Mouse (Mus musculus): ENCODE results near the gene Cdk5rap2.

Gene Cdk5rap2

GRCm38 (mm10) chr4:70409994-70410721, at the start of gene Cdk5rap2:
Cdk5rap2 (minus strand) TSS chr4:70410443.
- peak; percentile 98 for DNase-seq (ENCODE audit: low read depth, low spot score)

DNA sequence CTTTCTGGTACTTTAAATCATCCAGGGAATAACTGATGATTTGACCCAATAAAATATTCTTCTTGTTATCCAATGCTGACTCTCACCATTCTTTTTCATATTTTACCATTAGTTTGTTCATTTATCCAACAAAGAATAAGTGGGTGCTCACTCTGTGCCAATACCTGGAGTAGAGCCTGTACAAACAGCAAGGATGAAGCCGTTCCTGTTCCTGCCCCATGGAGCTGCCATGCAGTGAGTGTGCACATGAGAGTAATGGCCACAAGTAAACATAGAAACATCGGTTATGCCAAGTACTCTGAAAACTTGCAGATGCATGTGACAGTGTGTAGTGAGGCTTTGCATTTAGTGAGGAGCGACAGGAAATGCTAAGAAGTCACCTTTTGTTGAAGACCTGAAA, 41.9 kb upstream of the Cdk5rap2 start:
- no peak for DNase-seq (ENCODE audit: low read depth, low spot score)

GRCm38 (mm10) chr4:70451750-70452149, 41.5 kb upstream of the Cdk5rap2 start:
- DNase-seq (ENCODE audit: low read depth, low spot score), result peak; percentile 46

GRCm38 (mm10) chr4:70449668-70450067, 39.4 kb upstream of the Cdk5rap2 start:
- peak; percentile 36 for DNase-seq (ENCODE audit: low read depth, low spot score)

- DNase-seq (ENCODE audit: low read depth, low spot score), result no peak
Observed at GRCm38 (mm10) chr4:70446774-70447173, 36.5 kb upstream of the Cdk5rap2 start.

- no peak for DNase-seq (ENCODE audit: low read depth, low spot score)
Observed at GRCm38 (mm10) chr4:70420202-70420601, 10.0 kb upstream of the Cdk5rap2 start.

DNA sequence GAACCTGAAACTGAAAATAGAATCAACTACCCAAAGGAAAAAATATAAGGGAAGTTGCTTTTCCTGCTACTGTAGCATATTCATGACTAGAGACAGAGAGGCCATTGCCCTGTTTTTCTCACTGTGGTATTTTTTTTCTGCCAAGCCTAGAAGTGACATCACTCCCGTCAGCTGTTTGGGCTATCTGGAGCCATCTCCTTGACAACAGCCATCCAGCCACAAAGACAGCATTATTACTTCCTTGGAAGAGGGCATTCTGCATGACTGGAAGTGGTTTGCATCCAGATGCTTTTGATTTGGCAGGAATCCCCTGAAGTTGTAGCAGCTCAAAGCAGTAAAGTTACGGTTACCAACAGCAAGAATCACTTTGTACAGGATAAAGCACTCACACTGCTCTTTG, 1.9 kb upstream of the Cdk5rap2 start:
- DNase-seq (ENCODE audit: low read depth, low spot score), result no peak

- no peak for DNase-seq (ENCODE audit: low read depth, low spot score)
Observed at GRCm38 (mm10) chr4:70409456-70409855, 787 bp downstream of the Cdk5rap2 start.

- peak; percentile 66 for DNase-seq (ENCODE audit: low read depth, low spot score)
Observed at GRCm38 (mm10) chr4:70402109-70402819, 8.0 kb downstream of the Cdk5rap2 start.

GRCm38 (mm10) chr4:70399476-70399875, 10.8 kb downstream of the Cdk5rap2 start:
- no peak for DNase-seq (ENCODE audit: low read depth, low spot score)

DNA sequence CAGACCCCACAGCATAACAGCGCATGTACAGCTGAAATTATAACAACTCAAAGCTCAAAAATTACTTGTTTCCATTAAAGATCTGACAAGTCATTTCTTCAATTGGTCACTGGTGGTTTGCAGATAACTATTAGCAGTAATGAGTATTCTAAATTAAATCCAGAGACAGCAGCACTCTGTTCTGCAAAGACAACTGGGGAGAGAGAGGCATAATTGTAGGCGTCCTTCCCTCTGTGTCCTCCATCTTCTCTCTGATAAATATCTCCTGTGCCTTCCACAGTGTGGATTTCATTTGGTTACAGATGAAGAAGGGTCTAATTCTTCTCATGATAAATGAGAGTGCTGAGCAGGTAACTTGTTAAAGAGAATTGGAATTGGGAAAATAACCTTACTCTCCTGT, 11.2 kb downstream of the Cdk5rap2 start:
- DNase-seq (ENCODE audit: low read depth, low spot score), result no peak

GRCm38 (mm10) chr4:70398088-70398487, 12.2 kb downstream of the Cdk5rap2 start:
- DNase-seq (ENCODE audit: low read depth, low spot score), result peak; percentile 68

DNA sequence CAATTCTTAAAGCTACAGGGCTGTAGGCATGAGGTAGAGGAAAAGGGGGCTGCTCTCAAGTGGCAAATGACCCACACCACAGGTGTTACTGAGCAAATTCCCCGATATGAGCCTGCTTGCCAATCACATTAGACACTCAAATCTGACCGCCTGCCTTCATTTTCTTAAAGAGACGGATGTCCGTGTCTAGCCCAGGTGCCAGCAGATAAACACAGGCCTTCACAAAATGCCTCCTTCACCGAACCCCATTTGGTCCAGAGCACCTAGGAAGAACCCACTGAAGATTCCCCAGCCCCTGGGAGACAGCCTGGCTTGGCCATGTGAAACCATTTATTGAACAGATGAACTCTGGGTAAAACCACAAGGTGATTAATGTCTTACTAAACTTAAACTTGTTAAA, 13.5 kb downstream of the Cdk5rap2 start:
- no peak for DNase-seq (ENCODE audit: low read depth, low spot score)

GRCm38 (mm10) chr4:70394736-70395135, 15.5 kb downstream of the Cdk5rap2 start:
- DNase-seq (ENCODE audit: low read depth, low spot score), result no peak

DNA sequence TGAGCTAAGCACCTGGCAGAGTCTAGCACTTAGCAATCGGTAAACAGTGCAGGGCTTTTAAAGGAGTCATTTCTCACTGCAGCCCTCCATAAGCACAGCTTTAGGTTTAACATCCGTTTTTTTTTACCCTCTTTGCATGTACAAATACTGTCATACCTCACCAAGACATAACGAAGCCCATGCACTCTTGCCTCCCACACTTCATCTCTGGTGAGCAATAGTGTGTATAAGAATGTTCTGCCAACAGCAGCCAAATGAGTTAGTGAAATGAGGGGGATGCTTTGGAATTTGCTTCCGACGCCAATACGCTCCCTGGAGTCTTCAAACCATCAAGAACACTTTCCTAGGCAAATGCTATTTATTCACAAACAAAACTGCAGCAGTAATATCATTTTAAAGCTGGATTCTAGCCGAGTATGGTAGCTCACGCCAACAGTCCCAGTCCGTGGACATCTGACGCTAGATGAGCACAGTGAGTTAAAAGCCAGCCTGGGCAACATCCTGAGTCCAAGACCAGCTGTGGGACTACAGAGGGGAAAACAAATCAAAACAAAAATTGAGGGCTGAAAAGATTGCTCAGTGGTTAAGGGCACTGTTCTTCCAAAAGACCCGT, 18.4 kb downstream of the Cdk5rap2 start:
- DNase-seq (ENCODE audit: low read depth, low spot score), result no peak

- no peak for DNase-seq (ENCODE audit: low read depth, low spot score)
Observed at GRCm38 (mm10) chr4:70391073-70391472, 19.2 kb downstream of the Cdk5rap2 start.

DNA sequence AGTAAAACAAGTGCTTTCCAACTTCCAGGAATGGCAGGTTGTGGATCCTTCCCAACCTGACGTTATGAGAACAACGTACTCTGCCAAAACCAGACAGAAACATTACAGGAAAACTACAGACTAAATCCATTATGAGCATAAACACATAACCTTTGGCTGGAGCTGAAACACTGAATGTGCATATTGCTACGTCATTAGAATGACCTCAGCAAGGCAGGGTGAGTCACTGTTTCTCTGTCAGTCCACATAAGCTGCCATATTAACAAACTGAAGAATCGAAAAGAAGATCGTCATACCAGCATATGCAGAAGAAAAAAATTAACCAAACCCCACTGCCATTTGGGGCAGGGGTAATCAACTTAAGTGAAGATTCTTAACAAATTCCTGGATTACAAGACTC, 24.0 kb downstream of the Cdk5rap2 start:
- DNase-seq (ENCODE audit: low read depth, low spot score), result no peak

DNA sequence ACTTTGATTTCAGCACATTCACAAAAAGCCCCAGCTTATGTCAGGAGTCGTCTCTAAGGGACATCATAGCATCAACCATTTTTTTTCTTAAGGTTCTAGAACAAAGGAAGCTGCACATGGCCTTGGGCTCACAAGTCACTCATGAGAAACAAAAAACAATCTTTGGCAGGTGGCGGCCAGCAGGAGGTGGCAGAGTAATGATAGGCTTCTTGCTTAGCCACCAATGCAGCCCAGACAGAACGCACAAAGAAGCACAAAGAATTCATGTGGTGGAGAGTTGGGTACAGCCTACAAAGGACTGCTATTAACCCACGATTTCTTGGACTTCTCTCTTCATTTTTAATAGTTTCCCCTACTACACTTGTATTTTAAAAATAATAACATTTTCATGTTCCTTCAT, 32.9 kb downstream of the Cdk5rap2 start:
- peak; percentile 40 for DNase-seq (ENCODE audit: low read depth, low spot score)

- no peak for DNase-seq (ENCODE audit: low read depth, low spot score)
Observed at GRCm38 (mm10) chr4:70365061-70365858, 45.0 kb downstream of the Cdk5rap2 start.

- no peak for DNase-seq (ENCODE audit: low read depth, low spot score)
Observed at GRCm38 (mm10) chr4:70361366-70361765, 48.9 kb downstream of the Cdk5rap2 start.

DNA sequence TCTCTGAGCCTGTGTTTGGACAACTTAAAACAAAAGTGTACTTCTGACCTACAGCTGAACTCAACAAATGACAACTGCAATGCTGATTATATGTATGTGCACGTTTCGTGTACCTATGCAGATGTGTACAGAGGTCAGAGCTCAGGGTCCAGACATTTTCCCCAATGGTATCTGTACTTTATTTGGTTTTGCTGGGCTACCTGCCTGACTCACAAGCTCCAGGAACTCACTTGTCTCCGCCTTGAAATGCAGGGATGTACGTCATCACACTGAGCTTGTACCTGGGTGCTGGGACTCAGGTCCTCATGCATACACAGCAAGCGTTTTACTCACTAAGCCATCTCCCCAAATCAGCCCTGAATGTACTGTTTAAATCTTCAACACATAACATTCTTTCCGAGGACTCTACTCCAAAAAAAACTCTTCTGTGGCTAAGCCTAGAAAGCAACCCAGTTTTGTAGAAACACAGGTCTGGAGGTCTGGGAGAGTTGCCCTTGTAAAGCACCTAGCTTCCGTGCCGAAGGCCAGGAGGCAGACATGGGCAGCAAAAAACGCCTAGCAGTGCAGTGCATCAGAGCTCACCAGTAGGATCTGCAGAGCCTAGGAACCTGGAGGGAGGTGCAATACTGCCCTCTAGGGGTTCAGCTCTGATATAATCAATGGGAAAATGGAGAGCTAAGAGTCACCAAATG, 54.4 kb downstream of the Cdk5rap2 start:
- DNase-seq (ENCODE audit: low read depth, low spot score), result peak; percentile 70
